Mouse (Mus musculus): ENCODE data around the gene Pak1. TPM values are rescaled to one million over a fixed set of nuclear protein-coding genes. Genes with fewer than 3 reads are reported as not detected.

Pak1 gene
- polyA plus RNA-seq, 1 experiment from 2014 or later = 17.9 TPM

- H3K4me2 ChIP-seq (replicated peaks; ENCODE audit: low read depth, low read length) = no peak overlapping the region
- no peaks in the 10 kb centered on the region for H3K9me3 ChIP-seq (ENCODE audit: low read length)
- WGBS = 91% methylated on average over 4 of the region's 4 CpGs
- no peaks in the 10 kb centered on the region for H3K36me3 ChIP-seq (ENCODE audit: insufficient read depth, low read length)
- H3K9ac ChIP-seq (replicated peaks; ENCODE audit: low read length) = no peak overlapping the region
- no peaks in the 10 kb centered on the region for H3K27me3 ChIP-seq (ENCODE audit: insufficient read depth, low read length)
- H3K4me3 ChIP-seq (ENCODE audit: low read length) = no peak overlapping the region
- no peak overlapping the region for H3K27ac ChIP-seq (ENCODE audit: low read length)
- ATAC-seq (ENCODE audit: low FRiP score, low TSS enrichment) = no peak
- no peaks in the 10 kb centered on the region for H3K4me1 ChIP-seq (ENCODE audit: insufficient read depth, low read length)
Observed at GRCm38 (mm10) chr7:97872396-97872795, 84.1 kb downstream of the Pak1 start.

DNA sequence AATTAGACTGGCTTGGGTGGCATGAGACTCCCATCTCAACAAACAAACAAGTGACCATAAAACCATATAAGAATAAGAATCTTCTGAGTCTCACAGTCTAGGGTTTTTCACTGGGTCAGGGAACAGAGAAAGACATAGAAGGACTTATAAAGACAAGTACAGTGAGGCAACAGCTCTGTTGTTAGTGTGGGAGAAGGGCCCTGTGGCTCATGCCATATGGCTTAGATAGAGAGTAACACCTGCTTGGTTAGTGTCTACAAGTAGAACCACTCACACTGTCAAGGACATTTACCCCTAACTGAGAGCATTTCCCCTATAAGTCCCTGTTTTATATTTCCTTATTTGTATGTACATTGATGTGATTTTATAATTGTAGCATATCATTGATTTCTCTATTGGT is 85.0 kb downstream of the Pak1 start:
- ATAC-seq (ENCODE audit: low FRiP score, low TSS enrichment) = no peak
- Histone ChIP-seq H3K9me3 (ENCODE audit: low read length) (no peaks in the 10 kb centered on the region), H3K4me2 (replicated peaks; ENCODE audit: low read depth, low read length) (no peak overlapping the region), H3K27ac (ENCODE audit: low read length) (no peak overlapping the region), H3K9ac (replicated peaks; ENCODE audit: low read length) (no peak overlapping the region), H3K4me1 (ENCODE audit: insufficient read depth, low read length) (no peaks in the 10 kb centered on the region), H3K27me3 (ENCODE audit: insufficient read depth, low read length) (no peaks in the 10 kb centered on the region), H3K36me3 (ENCODE audit: insufficient read depth, low read length) (no peaks in the 10 kb centered on the region), H3K4me3 (ENCODE audit: low read length) (no peak overlapping the region)

GRCm38 (mm10) chr7:97877846-97878538 is 89.7 kb downstream of the Pak1 start:
- H3K9ac ChIP-seq (replicated peaks; ENCODE audit: low read length) = no peak overlapping the region
- WGBS = 78% methylated on average over 7 of the region's 7 CpGs
- H3K36me3 ChIP-seq (ENCODE audit: insufficient read depth, low read length) = no peaks in the 10 kb centered on the region
- no peak for ATAC-seq (ENCODE audit: low FRiP score, low TSS enrichment)
- no peak overlapping the region for H3K4me3 ChIP-seq (ENCODE audit: low read length)
- no peak overlapping the region for H3K4me2 ChIP-seq (replicated peaks; ENCODE audit: low read depth, low read length)
- no peaks in the 10 kb centered on the region for H3K9me3 ChIP-seq (ENCODE audit: low read length)
- no peaks in the 10 kb centered on the region for H3K27me3 ChIP-seq (ENCODE audit: insufficient read depth, low read length)
- H3K4me1 ChIP-seq (ENCODE audit: insufficient read depth, low read length) = no peaks in the 10 kb centered on the region
- H3K27ac ChIP-seq (ENCODE audit: low read length) = no peak overlapping the region

- Histone ChIP-seq H3K4me1 (ENCODE audit: insufficient read depth, low read length) (no peaks in the 10 kb centered on the region), H3K27ac (ENCODE audit: low read length) (no peak overlapping the region), H3K36me3 (ENCODE audit: insufficient read depth, low read length) (no peaks in the 10 kb centered on the region), H3K4me2 (replicated peaks; ENCODE audit: low read depth, low read length) (no peak overlapping the region), H3K4me3 (ENCODE audit: low read length) (no peak overlapping the region), H3K9me3 (ENCODE audit: low read length) (no peaks in the 10 kb centered on the region), H3K9ac (replicated peaks; ENCODE audit: low read length) (no peak overlapping the region), H3K27me3 (ENCODE audit: insufficient read depth, low read length) (no peaks in the 10 kb centered on the region)
- WGBS = 68% methylated on average over 3 of the region's 3 CpGs
- no peak for ATAC-seq (ENCODE audit: low FRiP score, low TSS enrichment)
Observed at GRCm38 (mm10) chr7:97911646-97912045, 123.3 kb downstream of the Pak1 start.

DNA sequence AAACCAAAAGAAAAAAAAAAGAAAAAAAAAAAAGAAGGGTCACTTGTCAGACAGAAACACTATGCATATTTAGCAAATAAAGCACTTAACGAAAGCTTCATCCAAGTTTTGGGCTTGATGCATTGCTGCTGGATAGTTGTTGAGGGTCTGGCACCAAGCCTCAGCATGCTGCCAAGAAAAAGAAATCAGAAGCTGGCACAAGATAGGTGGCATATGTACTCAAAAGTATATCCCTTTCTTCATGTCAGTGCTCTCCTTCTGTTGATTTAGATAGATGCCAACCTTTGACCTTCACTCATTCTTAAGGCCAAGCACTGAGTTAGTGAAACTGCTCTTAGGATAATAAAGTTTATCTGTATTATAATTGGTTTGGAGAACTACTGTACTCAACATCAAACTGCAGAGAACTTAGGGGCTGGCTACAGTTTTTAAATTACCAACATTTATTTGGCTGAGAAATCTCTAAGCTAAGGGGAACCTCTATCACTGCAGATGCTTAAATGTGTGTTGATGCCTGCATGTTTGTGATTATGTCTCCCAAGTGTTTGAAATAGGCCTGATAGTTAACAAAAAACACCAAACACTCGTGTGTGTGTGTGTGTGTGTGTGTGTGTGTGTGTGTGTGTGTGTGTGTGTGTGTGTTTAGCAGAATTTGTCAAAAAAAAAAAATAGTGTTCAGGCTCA is 126.6 kb downstream of the Pak1 start:
- Histone ChIP-seq H3K4me2 (replicated peaks; ENCODE audit: low read depth, low read length) (no peak overlapping the region), H3K27ac (ENCODE audit: low read length) (no peak overlapping the region), H3K36me3 (ENCODE audit: insufficient read depth, low read length) (no peaks in the 10 kb centered on the region), H3K9me3 (ENCODE audit: low read length) (no peaks in the 10 kb centered on the region), H3K27me3 (ENCODE audit: insufficient read depth, low read length) (no peaks in the 10 kb centered on the region), H3K9ac (replicated peaks; ENCODE audit: low read length) (no peak overlapping the region), H3K4me3 (ENCODE audit: low read length) (no peak overlapping the region), H3K4me1 (ENCODE audit: insufficient read depth, low read length) (no peaks in the 10 kb centered on the region)
- 75% methylated on average over 2 of the region's 2 CpGs for WGBS
- ATAC-seq (ENCODE audit: low FRiP score, low TSS enrichment) = no peak

GRCm38 (mm10) chr7:97919742-97920141 is 131.4 kb downstream of the Pak1 start, which contains the start of gene Gdpd4:
Gdpd4 (plus strand) TSS chr7:97919955.
- Histone ChIP-seq H3K36me3 (ENCODE audit: insufficient read depth, low read length) (no peaks in the 10 kb centered on the region), H3K4me3 (ENCODE audit: low read length) (no peak within 1 kb of the TSS), H3K4me1 (ENCODE audit: insufficient read depth, low read length) (no peaks in the 10 kb centered on the region), H3K27me3 (ENCODE audit: insufficient read depth, low read length) (no peaks in the 10 kb centered on the region), H3K9me3 (ENCODE audit: low read length) (no peaks in the 10 kb centered on the region), H3K4me2 (replicated peaks; ENCODE audit: low read depth, low read length) (no peak within 1 kb of the TSS), H3K27ac (ENCODE audit: low read length) (no peak within 1 kb of the TSS), H3K9ac (replicated peaks; ENCODE audit: low read length) (no peak within 1 kb of the TSS)
- 75% methylated on average over 12 of the region's 12 CpGs for WGBS
- ATAC-seq (ENCODE audit: low FRiP score, low TSS enrichment) = no peak

DNA sequence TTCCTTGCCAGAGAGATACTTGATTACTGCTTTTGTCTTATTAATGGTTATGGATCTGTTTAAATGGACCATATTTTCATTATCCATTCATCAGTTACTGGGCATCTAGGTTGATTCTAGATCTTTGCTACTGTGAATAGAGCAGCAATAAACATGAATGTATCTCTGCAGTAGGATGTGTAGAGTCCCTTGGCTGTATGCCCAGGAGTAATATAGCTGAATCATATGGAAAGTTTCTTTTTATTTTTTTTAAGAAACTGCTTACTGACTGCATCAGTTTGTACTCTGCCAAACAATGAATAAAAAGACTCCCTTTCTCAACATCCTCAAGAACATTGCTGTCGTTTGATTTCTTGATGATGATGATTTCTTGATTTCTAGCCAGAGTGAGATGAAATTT is 137.5 kb downstream of the Pak1 start:
- no peak overlapping the region for H3K27ac ChIP-seq (ENCODE audit: low read length)
- H3K9me3 ChIP-seq (ENCODE audit: low read length) = no peaks in the 10 kb centered on the region
- no peaks in the 10 kb centered on the region for H3K27me3 ChIP-seq (ENCODE audit: insufficient read depth, low read length)
- no peaks in the 10 kb centered on the region for H3K4me1 ChIP-seq (ENCODE audit: insufficient read depth, low read length)
- H3K9ac ChIP-seq (replicated peaks; ENCODE audit: low read length) = no peak overlapping the region
- no peak overlapping the region for H3K4me2 ChIP-seq (replicated peaks; ENCODE audit: low read depth, low read length)
- H3K36me3 ChIP-seq (ENCODE audit: insufficient read depth, low read length) = no peaks in the 10 kb centered on the region
- 69% methylated on average over 1 of the region's 1 CpGs for WGBS
- no peak overlapping the region for H3K4me3 ChIP-seq (ENCODE audit: low read length)
- no peak for ATAC-seq (ENCODE audit: low FRiP score, low TSS enrichment)

- H3K36me3 ChIP-seq (ENCODE audit: insufficient read depth, low read length) = no peaks in the 10 kb centered on the region
- no peaks in the 10 kb centered on the region for H3K9me3 ChIP-seq (ENCODE audit: low read length)
- H3K4me3 ChIP-seq (ENCODE audit: low read length) = no peak overlapping the region
- H3K4me1 ChIP-seq (ENCODE audit: insufficient read depth, low read length) = no peaks in the 10 kb centered on the region
- H3K4me2 ChIP-seq (replicated peaks; ENCODE audit: low read depth, low read length) = no peak overlapping the region
- H3K27ac ChIP-seq (ENCODE audit: low read length) = no peak overlapping the region
- no peak overlapping the region for H3K9ac ChIP-seq (replicated peaks; ENCODE audit: low read length)
- no peak for ATAC-seq (ENCODE audit: low FRiP score, low TSS enrichment)
- H3K27me3 ChIP-seq (ENCODE audit: insufficient read depth, low read length) = no peaks in the 10 kb centered on the region
- 86% methylated on average over 5 of the region's 5 CpGs for WGBS
Observed at GRCm38 (mm10) chr7:97926978-97927377, 138.6 kb downstream of the Pak1 start.

GRCm38 (mm10) chr7:97944485-97944884 is 156.1 kb downstream of the Pak1 start:
- no peaks in the 10 kb centered on the region for H3K27me3 ChIP-seq (ENCODE audit: insufficient read depth, low read length)
- no peaks in the 10 kb centered on the region for H3K4me1 ChIP-seq (ENCODE audit: insufficient read depth, low read length)
- H3K9ac ChIP-seq (replicated peaks; ENCODE audit: low read length) = no peak overlapping the region
- no peak overlapping the region for H3K4me3 ChIP-seq (ENCODE audit: low read length)
- no peaks in the 10 kb centered on the region for H3K36me3 ChIP-seq (ENCODE audit: insufficient read depth, low read length)
- no peak overlapping the region for H3K4me2 ChIP-seq (replicated peaks; ENCODE audit: low read depth, low read length)
- no peaks in the 10 kb centered on the region for H3K9me3 ChIP-seq (ENCODE audit: low read length)
- WGBS = 87% methylated on average over 1 of the region's 1 CpGs
- no peak overlapping the region for H3K27ac ChIP-seq (ENCODE audit: low read length)
- no peak for ATAC-seq (ENCODE audit: low FRiP score, low TSS enrichment)

Data from kidney, embryonic 16.5 days (tissue).